Mouse (Mus musculus) ES-E14 (cell line): ENCODE measurements around the gene Car14.

ENCODE experiments used
- CHD2 ChIP-seq: IDR thresholded peaks from 2 replicates; pipeline ENCODE4 v1.6.1; 2014; ENCODE audit warnings: mild to moderate bottlenecking, low read depth, low read length, inconsistent platforms
- HCFC1 ChIP-seq: IDR thresholded peaks from 2 replicates; pipeline ENCODE4 v1.6.1; 2012; ENCODE audit warnings: low read length, inconsistent platforms, borderline replicate concordance; ENCODE audit not compliant: insufficient read depth
- MAFK ChIP-seq: IDR thresholded peaks from 2 replicates; pipeline ENCODE4 v1.6.1; 2014; ENCODE audit warnings: mild to moderate bottlenecking, low read depth, low read length, inconsistent platforms; ENCODE audit not compliant: insufficient read depth
- ZC3H11A ChIP-seq: IDR thresholded peaks from 2 replicates; pipeline ENCODE4 v1.6.1; 2012; ENCODE audit warnings: low read depth, mild to moderate bottlenecking, inconsistent platforms, low read length, borderline replicate concordance
- ZNF384 ChIP-seq: IDR thresholded peaks from 2 replicates; pipeline ENCODE4 v1.6.1; 2012; ENCODE audit warnings: low read depth, low read length, inconsistent platforms

- no peak for TF ChIP-seq ZC3H11A
- TF ChIP-seq CHD2 = no peak
- TF ChIP-seq ZNF384 = no peak
- no peak for TF ChIP-seq MAFK
- TF ChIP-seq HCFC1 = no peak
Observed at GRCm38 (mm10) chr3:95925087-95925486, 20.6 kb upstream of the Car14 start.
